Mouse (Mus musculus): ENCODE measurements around the gene Cldn7. TPM values are rescaled to one million over a fixed set of nuclear protein-coding genes. Genes with fewer than 3 reads are reported as not detected.
"Not testable (repeated sequence)": the region's sequence is repeated elsewhere in the genome, so short reads cannot be mapped to it uniquely, and the experiment has no call there.

Cldn7 gene
- polyA plus RNA-seq, 1 experiment, result not detected

DNA sequence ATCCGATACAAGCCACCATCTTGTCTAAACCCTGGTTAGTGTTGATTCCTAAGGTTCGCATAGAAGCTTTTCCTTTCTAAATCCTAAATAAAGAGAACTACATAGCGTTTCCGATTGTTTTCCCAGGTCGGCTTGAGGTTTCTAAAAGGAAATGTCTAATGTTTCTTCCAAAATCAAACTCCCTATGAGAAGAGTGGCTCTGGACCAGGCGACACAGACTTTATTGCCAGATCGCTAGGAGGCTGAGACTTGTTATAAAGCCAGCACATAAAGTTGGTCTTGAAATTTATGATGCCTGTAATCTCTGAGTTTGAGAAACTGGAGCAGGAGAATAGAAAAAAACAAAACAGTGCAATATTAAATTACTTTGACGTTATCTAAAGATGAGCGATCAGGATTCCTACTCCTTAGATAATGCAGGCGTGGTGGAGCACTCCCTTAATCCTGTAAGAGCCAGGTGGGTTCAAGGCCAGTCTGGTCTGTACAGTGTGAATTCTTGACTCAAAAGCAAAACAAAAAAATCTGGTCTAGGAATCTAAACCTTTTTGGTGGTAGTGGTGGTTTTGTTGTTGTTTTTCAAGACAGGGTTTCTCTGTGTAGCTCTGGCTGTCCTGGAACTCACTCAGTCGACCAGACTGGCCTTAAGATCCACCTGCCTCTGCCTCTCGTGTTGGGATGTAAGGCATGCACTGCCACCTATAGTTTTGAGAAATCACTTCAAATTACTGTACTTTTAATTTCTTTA lies 42.4 kb upstream of the Cldn7 start:
- peak overlapping the region; percentile 86 for H3K4me2 ChIP-seq (ENCODE audit: low read depth)
- TF ChIP-seq MYOD1 (IDR thresholded peaks at IDR 0.05; ENCODE audit: control insufficient read depth in 1 of 3, insufficient read length in 2 of 3, low read depth in 2 of 3) (no peak), USF1 (IDR thresholded peaks at IDR 0.05; ENCODE audit: low read depth) (no peak), TCF3 (IDR thresholded peaks at IDR 0.05; ENCODE audit: insufficient read length, low read depth) (no peak), MYOG (IDR thresholded peaks at IDR 0.05; ENCODE audit: control insufficient read depth in 1 of 3, insufficient read depth in 1 of 3, insufficient read length in 2 of 3, low read depth in 2 of 3) (no peak)

DNA sequence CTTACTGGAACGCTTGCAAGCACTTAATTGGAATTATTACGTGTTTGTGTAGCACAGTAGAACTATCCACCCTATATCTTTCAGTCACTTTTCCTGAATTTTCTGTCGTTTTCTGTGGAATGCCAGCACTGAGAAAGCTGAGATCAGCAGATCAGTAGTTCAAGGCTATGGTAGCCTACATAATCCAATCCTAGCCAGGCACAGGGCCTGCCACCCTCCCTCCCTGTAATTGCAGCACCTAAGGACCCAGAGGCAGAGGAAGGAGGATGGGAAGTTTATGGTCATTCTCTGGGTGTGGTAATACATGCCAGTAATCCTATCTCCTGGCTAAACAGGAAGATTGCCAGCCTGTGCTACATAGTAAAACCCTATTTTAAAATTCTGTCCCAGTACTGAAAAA lies 41.8 kb upstream of the Cldn7 start:
- Histone ChIP-seq H3K27me3 (ENCODE audit: control insufficient read depth, insufficient read depth, insufficient read length) (no peaks in the 10 kb centered on the region), H3K36me3 (ENCODE audit: control insufficient read depth, insufficient read depth) (peaks cover 13% of the 10 kb centered on the region), H3K4me2 (ENCODE audit: low read depth) (peak overlapping the region; percentile 86), H3ac (ENCODE audit: control insufficient read depth, insufficient read length) (no peak overlapping the region), H3K79me2 (ENCODE audit: control insufficient read depth, insufficient read depth) (peaks cover 29% of the 10 kb centered on the region), H3K4me3 (peak overlapping the region; percentile 77)
- TF ChIP-seq TCF3 (IDR thresholded peaks at IDR 0.05; ENCODE audit: insufficient read length, low read depth), result no peak
- TF ChIP-seq SRF (IDR thresholded peaks at IDR 0.05; ENCODE audit: control insufficient read depth, insufficient read length, low read depth), result no peak
- no peak for TF ChIP-seq MYOG (IDR thresholded peaks at IDR 0.05; ENCODE audit: control insufficient read depth in 1 of 3, insufficient read depth in 1 of 3, insufficient read length in 2 of 3, low read depth in 2 of 3)
- no peak for TF ChIP-seq E2F4 (IDR thresholded peaks at IDR 0.05; ENCODE audit: insufficient read depth)
- no peak for TF ChIP-seq POLR2AphosphoS2 (IDR thresholded peaks at IDR 0.05; ENCODE audit: insufficient read length, low read depth)
- TF ChIP-seq TCF12 (IDR thresholded peaks at IDR 0.05; ENCODE audit: insufficient read depth, poor library complexity, severe bottlenecking), result no peak
- TF ChIP-seq REST (IDR thresholded peaks at IDR 0.05; ENCODE audit: insufficient read depth, insufficient read length), result no peak
- TF ChIP-seq MYOD1 (IDR thresholded peaks at IDR 0.05; ENCODE audit: control insufficient read depth in 1 of 3, insufficient read length in 2 of 3, low read depth in 2 of 3), result no peak
- no peak for TF ChIP-seq POLR2A (IDR thresholded peaks at IDR 0.05; ENCODE audit: insufficient read length, low read depth)
- TF ChIP-seq MAX (IDR thresholded peaks at IDR 0.05; ENCODE audit: low read depth), result no peak
- TF ChIP-seq USF1 (IDR thresholded peaks at IDR 0.05; ENCODE audit: low read depth), result no peak
- no peak for TF ChIP-seq CEBPB (IDR thresholded peaks at IDR 0.05; ENCODE audit: insufficient read depth, poor library complexity, severe bottlenecking)

More for the DNA sequence above, 42.4 kb upstream of the Cldn7 start:
- no peaks in the 10 kb centered on the region for H3K27me3 ChIP-seq (ENCODE audit: control insufficient read depth, insufficient read depth, insufficient read length)
- H3K36me3 ChIP-seq (ENCODE audit: control insufficient read depth, insufficient read depth), result peaks cover 19% of the 10 kb centered on the region
- H3ac ChIP-seq (ENCODE audit: control insufficient read depth, insufficient read length), result no peak overlapping the region
- peaks cover 35% of the 10 kb centered on the region for H3K79me2 ChIP-seq (ENCODE audit: control insufficient read depth, insufficient read depth)
- peak overlapping the region; percentile 77 for H3K4me3 ChIP-seq

DNA sequence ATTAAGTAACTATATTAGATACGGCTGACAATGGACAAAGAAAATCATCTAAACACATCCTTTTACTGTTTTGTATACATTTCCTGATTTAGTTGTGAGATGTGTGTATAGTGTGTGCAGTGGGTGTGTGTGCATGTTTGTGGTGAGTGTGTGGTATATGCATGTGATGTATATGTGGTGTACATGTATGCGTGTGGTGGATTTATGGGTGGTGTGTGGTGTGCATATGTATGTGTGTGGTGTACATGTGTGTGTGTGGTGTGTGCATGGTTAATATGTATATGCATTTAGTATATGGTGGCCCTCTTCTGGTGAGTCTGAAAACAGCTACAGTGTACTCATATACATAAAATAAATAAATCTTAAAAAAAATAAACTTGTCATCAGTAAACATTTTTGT lies 37.1 kb upstream of the Cldn7 start:
- H3K27me3 ChIP-seq (ENCODE audit: control insufficient read depth, insufficient read depth, insufficient read length), result no peaks in the 10 kb centered on the region
- no peaks in the 10 kb centered on the region for H3K79me2 ChIP-seq (ENCODE audit: control insufficient read depth, insufficient read depth)
- H3ac ChIP-seq (ENCODE audit: control insufficient read depth, insufficient read length), result no peak overlapping the region
- no peak overlapping the region for H3K4me3 ChIP-seq
- no peaks in the 10 kb centered on the region for H3K36me3 ChIP-seq (ENCODE audit: control insufficient read depth, insufficient read depth)
- no peak for TF ChIP-seq POLR2AphosphoS2 (IDR thresholded peaks at IDR 0.05; ENCODE audit: insufficient read length, low read depth)
- TF ChIP-seq REST (IDR thresholded peaks at IDR 0.05; ENCODE audit: insufficient read depth, insufficient read length), result no peak
- no peak for TF ChIP-seq SRF (IDR thresholded peaks at IDR 0.05; ENCODE audit: control insufficient read depth, insufficient read length, low read depth)
- TF ChIP-seq TCF3 (IDR thresholded peaks at IDR 0.05; ENCODE audit: insufficient read length, low read depth), result no peak
- no peak for TF ChIP-seq MYOG (IDR thresholded peaks at IDR 0.05; ENCODE audit: control insufficient read depth in 1 of 3, insufficient read depth in 1 of 3, insufficient read length in 2 of 3, low read depth in 2 of 3)
- TF ChIP-seq E2F4 (IDR thresholded peaks at IDR 0.05; ENCODE audit: insufficient read depth), result no peak
- no peak for TF ChIP-seq POLR2A (IDR thresholded peaks at IDR 0.05; ENCODE audit: insufficient read length, low read depth)
- no peak for TF ChIP-seq MYOD1 (IDR thresholded peaks at IDR 0.05; ENCODE audit: control insufficient read depth in 1 of 3, insufficient read length in 2 of 3, low read depth in 2 of 3)
- no peak overlapping the region for H3K4me2 ChIP-seq (ENCODE audit: low read depth)

DNA sequence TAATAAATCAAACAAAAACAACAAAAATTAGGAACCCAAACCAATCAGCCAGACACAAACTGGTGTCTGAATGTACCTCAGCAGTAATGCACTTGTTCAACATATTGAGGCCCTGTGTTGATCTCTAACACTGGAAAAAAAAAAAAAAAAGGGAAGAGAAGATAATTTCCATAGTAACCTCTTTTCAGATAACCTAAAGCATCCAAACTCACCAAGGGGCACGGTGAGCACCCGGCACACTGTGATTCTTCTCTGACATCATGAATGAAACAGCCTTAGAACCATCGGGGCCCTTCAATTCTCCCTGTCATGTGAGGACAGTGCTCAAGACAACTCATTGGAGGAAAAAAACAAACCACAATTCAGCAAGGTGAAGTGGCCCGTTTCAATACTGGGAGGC lies 34.9 kb upstream of the Cldn7 start:
- TF ChIP-seq MAX (IDR thresholded peaks at IDR 0.05; ENCODE audit: low read depth) (no peak), MYOD1 (IDR thresholded peaks at IDR 0.05; ENCODE audit: control insufficient read depth in 1 of 3, insufficient read length in 2 of 3, low read depth in 2 of 3) (no peak), CEBPB (IDR thresholded peaks at IDR 0.05; ENCODE audit: insufficient read depth, poor library complexity, severe bottlenecking) (no peak), POLR2AphosphoS2 (IDR thresholded peaks at IDR 0.05; ENCODE audit: insufficient read length, low read depth) (no peak), TCF12 (IDR thresholded peaks at IDR 0.05; ENCODE audit: insufficient read depth, poor library complexity, severe bottlenecking) (no peak), REST (IDR thresholded peaks at IDR 0.05; ENCODE audit: insufficient read depth, insufficient read length) (no peak), POLR2A (IDR thresholded peaks at IDR 0.05; ENCODE audit: insufficient read length, low read depth) (no peak), MYOG (IDR thresholded peaks at IDR 0.05; ENCODE audit: control insufficient read depth in 1 of 3, insufficient read depth in 1 of 3, insufficient read length in 2 of 3, low read depth in 2 of 3) (no peak), USF1 (IDR thresholded peaks at IDR 0.05; ENCODE audit: low read depth) (no peak), E2F4 (IDR thresholded peaks at IDR 0.05; ENCODE audit: insufficient read depth) (no peak), SRF (IDR thresholded peaks at IDR 0.05; ENCODE audit: control insufficient read depth, insufficient read length, low read depth) (no peak), TCF3 (IDR thresholded peaks at IDR 0.05; ENCODE audit: insufficient read length, low read depth) (no peak)
- Histone ChIP-seq H3K4me2 (ENCODE audit: low read depth) (no peak overlapping the region), H3K27me3 (ENCODE audit: control insufficient read depth, insufficient read depth, insufficient read length) (no peaks in the 10 kb centered on the region)

DNA sequence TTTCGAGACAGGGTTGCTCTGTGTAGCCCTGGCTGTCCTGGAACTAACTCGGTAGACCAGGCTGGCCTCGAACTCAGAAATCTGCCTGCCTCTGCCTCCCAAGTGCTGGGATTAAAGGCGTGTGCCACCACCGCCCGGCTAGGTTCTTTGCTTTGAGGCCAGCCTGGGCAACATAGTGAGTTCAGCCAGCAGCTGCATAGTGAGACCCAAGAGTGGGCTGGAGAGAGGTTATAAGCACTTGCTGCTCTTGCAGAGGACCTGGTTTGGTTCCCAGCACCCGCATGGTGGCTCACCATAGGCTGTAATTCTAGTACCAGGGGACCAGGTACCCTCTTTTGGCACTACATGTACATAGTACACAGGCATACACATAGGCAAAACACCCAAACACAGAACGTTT lies 34.4 kb upstream of the Cldn7 start:
- not testable (repeated sequence) for H3ac ChIP-seq (ENCODE audit: control insufficient read depth, insufficient read length)

More for the DNA sequence above, 34.9 kb upstream of the Cldn7 start:
- Histone ChIP-seq H3K36me3 (ENCODE audit: control insufficient read depth, insufficient read depth) (no peaks in the 10 kb centered on the region), H3K4me3 (no peak overlapping the region), H3ac (ENCODE audit: control insufficient read depth, insufficient read length) (no peak overlapping the region), H3K79me2 (ENCODE audit: control insufficient read depth, insufficient read depth) (no peaks in the 10 kb centered on the region)

More for the DNA sequence above, 34.4 kb upstream of the Cldn7 start:
- H3K27me3 ChIP-seq (ENCODE audit: control insufficient read depth, insufficient read depth, insufficient read length); H3K4me2 ChIP-seq (ENCODE audit: low read depth); H3K36me3 ChIP-seq (ENCODE audit: control insufficient read depth, insufficient read depth); H3K79me2 ChIP-seq (ENCODE audit: control insufficient read depth, insufficient read depth); H3K4me3 ChIP-seq: not testable (repeated sequence)
